Mouse (Mus musculus): ENCODE data around the gene Serpinb7.

DNA sequence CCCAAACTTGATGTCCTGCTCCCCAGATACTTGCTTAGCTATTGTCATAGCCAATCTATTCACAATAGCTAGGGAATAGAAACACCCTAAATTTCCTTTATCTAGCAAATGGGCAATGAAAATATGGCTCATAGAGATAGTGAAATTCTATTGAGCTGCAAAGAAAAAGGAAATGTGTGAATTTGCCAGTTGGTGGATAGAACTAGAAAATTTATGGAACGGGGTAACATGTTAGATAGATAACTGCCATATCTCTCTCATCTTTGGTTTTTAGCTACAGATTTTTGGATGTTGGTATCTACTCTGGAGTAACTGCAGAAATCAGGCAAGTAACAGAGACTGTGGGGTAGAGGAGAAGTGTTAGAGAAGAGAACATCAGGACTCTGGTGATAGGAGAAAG, 17.1 kb upstream of the Serpinb7 start:
- TF ChIP-seq CTCF (IDR thresholded peaks at IDR 0.05; ENCODE audit: control insufficient read depth, insufficient read depth, insufficient read length) (no peak), CEBPB (IDR thresholded peaks at IDR 0.05; ENCODE audit: low read depth) (no peak), USF1 (IDR thresholded peaks at IDR 0.05; ENCODE audit: low read depth) (no peak), MYOD1 (IDR thresholded peaks at IDR 0.05; ENCODE audit: control insufficient read depth, insufficient read length, low read depth) (no peak)
